In genomic region chr8:8942991-8943390, GRCm38 (mm10) we compare ENCODE assay signal across 27 mouse cellular contexts.
DNase-seq lines count a peak whose midpoint lies in the region; ATAC-seq lines count a peak whose summit lies in the region.
"Had no signal": no experiment of that assay in that cellular context is flagged by ENCODE, and none has a peak within 500 bp of the region (broad histone marks: within the 10 kb centered on the region; RNA-seq: fewer than 3 reads in every experiment).

No protein-coding gene starts in this region.

- ATAC-seq in forebrain, embryonic 15.5 days (replicated peaks): no peak
- no peak for ATAC-seq in forebrain, embryonic 11.5 days (replicated peaks; ENCODE audit: low FRiP score)
- no peak for ATAC-seq in megakaryocyte, adult 5-6 weeks (ENCODE audit: poor library complexity, severe bottlenecking)
- ATAC-seq: activated CD4-positive, CD25-positive, alpha-beta regulatory T cell, adult 4 months; CD4-positive, CD25-positive, alpha-beta regulatory T cell, adult 4 months; forebrain, embryonic 14.5 days; forebrain, postnatal 0 days; Patski had no signal

- no peak overlapping the region for H3K4me2 ChIP-seq in forebrain, embryonic 15.5 days (replicated peaks)
- no peak overlapping the region for H3K4me2 ChIP-seq in forebrain, embryonic 11.5 days (ENCODE audit: low read depth, low read length, severe bottlenecking)
- H3K4me2 ChIP-seq: embryonic facial prominence, embryonic 12.5 days; forebrain, embryonic 12.5 days had no signal

- H3K9me3 ChIP-seq in forebrain, embryonic 15.5 days: no peaks in the 10 kb centered on the region
- H3K9me3 ChIP-seq in forebrain, embryonic 11.5 days (ENCODE audit: control insufficient read depth, low read length): no peaks in the 10 kb centered on the region
- H3K9me3 ChIP-seq in megakaryocyte, embryonic 14.5 days: peaks cover 6% of the 10 kb centered on the region; the same call in 1 of the 2 replicates
- no peaks in the 10 kb centered on the region for H3K9me3 ChIP-seq in embryonic facial prominence, embryonic 10.5 days
- H3K9me3 ChIP-seq: forebrain, embryonic 12.5 days; G1E had no signal

- H3K27ac ChIP-seq in forebrain, embryonic 15.5 days (replicated peaks): 0 out of 2 replicates have a peak overlapping the region, but pooled peaks have one; percentile 11
- H3K27ac ChIP-seq in forebrain, embryonic 11.5 days (ENCODE audit: low read depth, low read length): no peak overlapping the region
- no peak overlapping the region for H3K27ac ChIP-seq in embryonic facial prominence, embryonic 10.5 days (replicated peaks)
- H3K27ac ChIP-seq: embryonic facial prominence, embryonic 12.5 days; forebrain, embryonic 12.5 days had no signal

- no peaks in the 10 kb centered on the region for H3K27me3 ChIP-seq in forebrain, embryonic 15.5 days
- H3K27me3 ChIP-seq in forebrain, embryonic 11.5 days (ENCODE audit: control insufficient read depth, insufficient read depth, low read length): no peaks in the 10 kb centered on the region
- H3K27me3 ChIP-seq in megakaryocyte, embryonic 14.5 days (replicated peaks): no peaks in the 10 kb centered on the region
- 0 out of 2 replicates have a peak, but pooled peaks cover 4% of the 10 kb centered on the region for H3K27me3 ChIP-seq in embryonic facial prominence, embryonic 10.5 days (replicated peaks; ENCODE audit: low read depth, poor library complexity, severe bottlenecking)
- H3K27me3 ChIP-seq: CH12.LX; embryonic facial prominence, embryonic 12.5 days; Patski had no signal

- H3K4me1 ChIP-seq in forebrain, embryonic 15.5 days: peaks cover 11% of the 10 kb centered on the region
- no peaks in the 10 kb centered on the region; the same call in 1 of the 2 replicates for H3K4me1 ChIP-seq in forebrain, embryonic 11.5 days (replicated peaks; ENCODE audit: control insufficient read depth, insufficient read depth, low read length)
- H3K4me1 ChIP-seq in megakaryocyte, embryonic 14.5 days: no peaks in the 10 kb centered on the region
- peaks cover 16% of the 10 kb centered on the region for H3K4me1 ChIP-seq in embryonic facial prominence, embryonic 10.5 days

- H3K9ac ChIP-seq in forebrain, embryonic 15.5 days (replicated peaks): no peak overlapping the region
- H3K9ac ChIP-seq in forebrain, embryonic 11.5 days (ENCODE audit: low read length): no peak overlapping the region
- H3K9ac ChIP-seq: embryonic facial prominence, embryonic 12.5 days; forebrain, embryonic 12.5 days; forebrain, postnatal 0 days had no signal

- DNase-seq in forebrain, embryonic 11.5 days (ENCODE audit: low spot score): no peak
- DNase-seq in ES-CJ7 (ENCODE audit: low read depth, low spot score) (peak; percentile 20), R1 (ENCODE audit: low read depth, low spot score) (peak; percentile 28)
- DNase-seq in adrenal gland, postnatal 36 days: no peak
- DNase-seq in embryonic facial prominence, embryonic 10.5 days (ENCODE audit: low spot score): no peak
- DNase-seq: adrenal gland, adult 8-10 months; adrenal gland, postnatal 14 days; B cell, adult 2 months; cerebellum, adult 11 months; cerebellum, adult 18-20 months; cerebellum, adult 8-10 months; cerebellum, adult 9-11 months; cerebellum, postnatal 14 days; cerebellum, postnatal 36 days; embryo, embryonic 11 days; forebrain, postnatal 0 days had no signal

- 40% methylated on average over 6 of the region's 6 CpGs for whole genome bisulfite sequencing in forebrain, embryonic 15.5 days
- 42% methylated on average over 6 of the region's 6 CpGs for whole genome bisulfite sequencing in forebrain, embryonic 11.5 days
- WGBS in embryonic facial prominence, embryonic 10.5 days: 65% methylated on average over 6 of the region's 6 CpGs

- no peak overlapping the region for H3K4me3 ChIP-seq in forebrain, embryonic 15.5 days
- H3K4me3 ChIP-seq in forebrain, embryonic 11.5 days (ENCODE audit: low read depth, low read length): no peak overlapping the region
- H3K4me3 ChIP-seq in megakaryocyte, embryonic 14.5 days (replicated peaks): peak overlapping the region; percentile 40
- H3K4me3 ChIP-seq in embryonic facial prominence, embryonic 10.5 days: no peak overlapping the region
- H3K4me3 ChIP-seq: embryonic facial prominence, embryonic 12.5 days; forebrain, embryonic 12.5 days had no signal

- no peaks in the 10 kb centered on the region for H3K36me3 ChIP-seq in forebrain, embryonic 15.5 days
- no peaks in the 10 kb centered on the region for H3K36me3 ChIP-seq in forebrain, embryonic 11.5 days (ENCODE audit: control insufficient read depth, insufficient read depth, low read length)
- H3K36me3 ChIP-seq in megakaryocyte, embryonic 14.5 days (replicated peaks; ENCODE audit: low read length): no peaks in the 10 kb centered on the region
- no peaks in the 10 kb centered on the region for H3K36me3 ChIP-seq in embryonic facial prominence, embryonic 10.5 days (replicated peaks)
- H3K36me3 ChIP-seq: embryonic facial prominence, embryonic 12.5 days; forebrain, embryonic 12.5 days; G1E had no signal

Comparison
In these comparisons a context has a peak if more than half of its experiments do, and no peak if none do; other contexts are left out.
1. DNase-seq: peak in ES-CJ7 (single experiment) and R1 (single experiment); none in forebrain, embryonic 11.5 days (single experiment), adrenal gland, postnatal 36 days (0 of 2) and embryonic facial prominence, embryonic 10.5 days (single experiment).